Mouse (Mus musculus): ENCODE measurements around the gene Tesk2. TPM values are rescaled to one million over a fixed set of nuclear protein-coding genes. Genes with fewer than 3 reads are reported as not detected.

Gene Tesk2
- polyA plus RNA-seq, 1 experiment from 2014 or later = 2.8 TPM

DNA sequence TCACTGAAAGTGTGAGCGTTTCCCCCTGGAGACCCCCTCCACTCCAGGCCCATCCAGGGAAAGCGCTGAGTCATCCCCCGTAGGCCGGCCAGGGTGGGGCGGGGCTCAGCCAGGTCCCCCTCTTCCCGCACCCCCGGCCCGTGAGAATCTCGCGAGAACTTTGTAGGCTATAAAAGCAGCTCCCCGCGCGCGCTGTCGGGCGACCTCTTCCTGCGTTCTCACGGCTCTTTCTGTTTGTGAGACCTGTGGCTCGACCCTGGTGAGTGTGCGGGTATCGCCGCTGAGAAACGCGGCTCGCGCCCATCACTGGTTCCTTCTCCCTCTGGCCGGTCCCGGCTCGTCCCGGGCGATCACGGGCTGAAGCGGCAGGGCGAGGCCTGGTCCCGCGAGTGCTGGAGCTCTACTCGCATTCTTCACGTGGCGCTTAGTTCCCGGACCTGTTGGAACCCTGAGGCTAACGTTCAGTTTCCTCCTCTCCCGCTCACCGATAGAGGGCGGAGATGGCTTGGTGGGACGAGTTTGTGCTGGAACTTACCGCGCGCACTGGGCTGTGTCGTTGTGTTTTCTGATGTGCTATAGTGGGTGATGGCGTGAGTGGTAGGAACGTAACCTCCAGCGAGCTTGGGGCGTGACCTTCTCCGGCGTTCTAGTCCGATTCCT lies 35.2 kb upstream of the Tesk2 start, which contains the start of gene Prdx1:
TSS of gene Prdx1 (plus strand) at position 143 of the 660 bp plus-strand sequence.
- peak; percentile 96 for ATAC-seq (ENCODE audit: low read depth)
- Histone ChIP-seq H3K4me1 (ENCODE audit: control insufficient read depth, insufficient read depth, low read length) (no peaks in the 10 kb centered on the region), H3K4me2 (ENCODE audit: low read depth, low read length) (peak within 1 kb of the TSS; percentile 59), H3K9ac (replicated peaks; ENCODE audit: low read depth, low read length) (peak within 1 kb of the TSS; percentile 53), H3K4me3 (ENCODE audit: low read depth, low read length) (peak within 1 kb of the TSS; percentile 56), H3K9me3 (ENCODE audit: control insufficient read depth, low read length) (no peaks in the 10 kb centered on the region), H3K27ac (ENCODE audit: low read depth, low read length) (peak within 1 kb of the TSS; percentile 72), H3K27me3 (ENCODE audit: control insufficient read depth, insufficient read depth, low read length) (no peaks in the 10 kb centered on the region), H3K36me3 (ENCODE audit: control insufficient read depth, insufficient read depth, low read length) (no peaks in the 10 kb centered on the region)
- WGBS = 1% methylated on average over 56 of the region's 56 CpGs

- no peak overlapping the region for H3K9ac ChIP-seq (replicated peaks; ENCODE audit: low read depth, low read length)
- H3K36me3 ChIP-seq (ENCODE audit: control insufficient read depth, insufficient read depth, low read length) = no peaks in the 10 kb centered on the region
- H3K4me3 ChIP-seq (ENCODE audit: low read depth, low read length) = peak overlapping the region; percentile 56
- peak overlapping the region; percentile 59 for H3K4me2 ChIP-seq (ENCODE audit: low read depth, low read length)
- no peak for ATAC-seq (ENCODE audit: low read depth)
- H3K27ac ChIP-seq (ENCODE audit: low read depth, low read length) = no peak overlapping the region
- H3K9me3 ChIP-seq (ENCODE audit: control insufficient read depth, low read length) = no peaks in the 10 kb centered on the region
- H3K27me3 ChIP-seq (ENCODE audit: control insufficient read depth, insufficient read depth, low read length) = no peaks in the 10 kb centered on the region
- WGBS = 33% methylated on average over 1 of the region's 1 CpGs
- H3K4me1 ChIP-seq (ENCODE audit: control insufficient read depth, insufficient read depth, low read length) = no peaks in the 10 kb centered on the region
Measured at GRCm38 (mm10) chr4:116687041-116687440, 33.7 kb upstream of the Tesk2 start.

GRCm38 (mm10) chr4:116689309-116689876 lies 31.4 kb upstream of the Tesk2 start:
- Histone ChIP-seq H3K4me3 (ENCODE audit: low read depth, low read length) (no peak overlapping the region), H3K36me3 (ENCODE audit: control insufficient read depth, insufficient read depth, low read length) (0 out of 2 replicates have a peak, but pooled peaks cover 5% of the 10 kb centered on the region), H3K4me1 (ENCODE audit: control insufficient read depth, insufficient read depth, low read length) (no peaks in the 10 kb centered on the region), H3K9ac (replicated peaks; ENCODE audit: low read depth, low read length) (no peak overlapping the region), H3K27me3 (ENCODE audit: control insufficient read depth, insufficient read depth, low read length) (no peaks in the 10 kb centered on the region), H3K4me2 (ENCODE audit: low read depth, low read length) (no peak overlapping the region), H3K27ac (ENCODE audit: low read depth, low read length) (no peak overlapping the region), H3K9me3 (ENCODE audit: control insufficient read depth, low read length) (no peaks in the 10 kb centered on the region)
- no peak for ATAC-seq (ENCODE audit: low read depth)
- 92% methylated on average over 4 of the region's 4 CpGs for WGBS

- Histone ChIP-seq H3K36me3 (ENCODE audit: control insufficient read depth, insufficient read depth, low read length) (0 out of 2 replicates have a peak, but pooled peaks cover 9% of the 10 kb centered on the region), H3K27me3 (ENCODE audit: control insufficient read depth, insufficient read depth, low read length) (no peaks in the 10 kb centered on the region), H3K27ac (ENCODE audit: low read depth, low read length) (no peak overlapping the region), H3K4me3 (ENCODE audit: low read depth, low read length) (no peak overlapping the region), H3K4me1 (ENCODE audit: control insufficient read depth, insufficient read depth, low read length) (no peaks in the 10 kb centered on the region), H3K9me3 (ENCODE audit: control insufficient read depth, low read length) (no peaks in the 10 kb centered on the region), H3K4me2 (ENCODE audit: low read depth, low read length) (no peak overlapping the region), H3K9ac (replicated peaks; ENCODE audit: low read depth, low read length) (no peak overlapping the region)
- WGBS = 97% methylated on average over 2 of the region's 2 CpGs
- ATAC-seq (ENCODE audit: low read depth) = no peak
Measured at GRCm38 (mm10) chr4:116692146-116692545, 28.6 kb upstream of the Tesk2 start.

DNA sequence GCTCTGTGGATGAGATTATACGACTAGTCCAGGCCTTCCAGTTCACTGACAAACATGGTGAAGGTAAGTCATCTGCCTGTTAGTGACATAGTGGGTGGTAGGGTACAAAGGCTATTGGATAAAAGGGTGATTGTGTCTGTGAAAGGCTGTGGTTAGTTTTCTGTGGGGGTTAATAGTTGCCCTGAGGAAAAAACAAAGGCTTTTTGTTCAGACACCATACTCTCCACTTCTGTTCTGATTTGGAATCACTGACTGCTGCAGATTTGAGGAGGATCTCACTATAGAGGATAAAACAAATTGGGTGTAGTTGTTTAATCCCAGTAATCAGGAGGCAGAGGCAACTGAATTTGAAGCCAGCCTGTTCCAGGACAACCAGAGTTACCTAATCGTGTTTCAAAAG lies 27.0 kb upstream of the Tesk2 start:
- no peaks in the 10 kb centered on the region for H3K4me1 ChIP-seq (ENCODE audit: control insufficient read depth, insufficient read depth, low read length)
- H3K4me3 ChIP-seq (ENCODE audit: low read depth, low read length) = no peak overlapping the region
- 0 out of 2 replicates have a peak, but pooled peaks cover 9% of the 10 kb centered on the region for H3K36me3 ChIP-seq (ENCODE audit: control insufficient read depth, insufficient read depth, low read length)
- no peaks in the 10 kb centered on the region for H3K27me3 ChIP-seq (ENCODE audit: control insufficient read depth, insufficient read depth, low read length)
- 83% methylated on average over 2 of the region's 2 CpGs for WGBS
- H3K9me3 ChIP-seq (ENCODE audit: control insufficient read depth, low read length) = no peaks in the 10 kb centered on the region
- H3K4me2 ChIP-seq (ENCODE audit: low read depth, low read length) = no peak overlapping the region
- no peak for ATAC-seq (ENCODE audit: low read depth)
- no peak overlapping the region for H3K9ac ChIP-seq (replicated peaks; ENCODE audit: low read depth, low read length)
- no peak overlapping the region for H3K27ac ChIP-seq (ENCODE audit: low read depth, low read length)

- Histone ChIP-seq H3K27ac (ENCODE audit: low read depth, low read length) (no peak overlapping the region), H3K4me2 (ENCODE audit: low read depth, low read length) (no peak overlapping the region), H3K4me3 (ENCODE audit: low read depth, low read length) (no peak overlapping the region), H3K4me1 (ENCODE audit: control insufficient read depth, insufficient read depth, low read length) (no peaks in the 10 kb centered on the region), H3K9ac (replicated peaks; ENCODE audit: low read depth, low read length) (no peak overlapping the region), H3K27me3 (ENCODE audit: control insufficient read depth, insufficient read depth, low read length) (no peaks in the 10 kb centered on the region), H3K36me3 (ENCODE audit: control insufficient read depth, insufficient read depth, low read length) (peaks cover 5% of the 10 kb centered on the region; the same call in 1 of the 2 replicates), H3K9me3 (ENCODE audit: control insufficient read depth, low read length) (no peaks in the 10 kb centered on the region)
- 87% methylated on average over 2 of the region's 2 CpGs for WGBS
- ATAC-seq (ENCODE audit: low read depth) = no peak
Measured at GRCm38 (mm10) chr4:116698693-116699342, 21.9 kb upstream of the Tesk2 start.

GRCm38 (mm10) chr4:116700964-116701363 lies 19.8 kb upstream of the Tesk2 start:
- no peak overlapping the region for H3K9ac ChIP-seq (replicated peaks; ENCODE audit: low read depth, low read length)
- 82% methylated on average over 1 of the region's 1 CpGs for WGBS
- H3K27ac ChIP-seq (ENCODE audit: low read depth, low read length) = no peak overlapping the region
- ATAC-seq (ENCODE audit: low read depth) = no peak
- H3K9me3 ChIP-seq (ENCODE audit: control insufficient read depth, low read length) = no peaks in the 10 kb centered on the region
- H3K27me3 ChIP-seq (ENCODE audit: control insufficient read depth, insufficient read depth, low read length) = no peaks in the 10 kb centered on the region
- H3K36me3 ChIP-seq (ENCODE audit: control insufficient read depth, insufficient read depth, low read length) = no peaks in the 10 kb centered on the region; the same call in 1 of the 2 replicates
- no peak overlapping the region for H3K4me3 ChIP-seq (ENCODE audit: low read depth, low read length)
- H3K4me1 ChIP-seq (ENCODE audit: control insufficient read depth, insufficient read depth, low read length) = no peaks in the 10 kb centered on the region
- H3K4me2 ChIP-seq (ENCODE audit: low read depth, low read length) = no peak overlapping the region

DNA sequence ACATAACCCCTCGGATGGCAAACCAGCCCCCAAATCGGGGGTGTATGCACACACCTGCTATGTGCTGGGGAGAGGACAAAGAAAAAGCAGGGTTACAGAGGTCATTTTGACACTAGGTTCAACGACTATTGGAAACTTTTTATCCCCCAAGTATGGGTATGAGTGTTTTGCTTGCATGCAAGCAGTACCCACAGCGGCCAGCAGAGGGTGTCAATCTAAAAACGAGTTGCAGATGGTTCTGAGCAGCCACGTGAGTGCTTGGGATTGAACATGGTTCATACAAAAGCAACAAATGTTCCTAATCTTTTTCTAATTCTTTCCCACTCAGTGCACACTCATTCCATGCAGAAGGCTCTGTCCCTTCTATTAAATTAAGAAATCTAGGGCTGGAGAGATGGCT lies 16.9 kb upstream of the Tesk2 start:
- H3K4me2 ChIP-seq (ENCODE audit: low read depth, low read length) = no peak overlapping the region
- H3K36me3 ChIP-seq (ENCODE audit: control insufficient read depth, insufficient read depth, low read length) = no peaks in the 10 kb centered on the region; the same call in 1 of the 2 replicates
- H3K27me3 ChIP-seq (ENCODE audit: control insufficient read depth, insufficient read depth, low read length) = no peaks in the 10 kb centered on the region
- no peak for ATAC-seq (ENCODE audit: low read depth)
- 39% methylated on average over 6 of the region's 6 CpGs for WGBS
- H3K4me3 ChIP-seq (ENCODE audit: low read depth, low read length) = no peak overlapping the region
- no peaks in the 10 kb centered on the region for H3K9me3 ChIP-seq (ENCODE audit: control insufficient read depth, low read length)
- H3K27ac ChIP-seq (ENCODE audit: low read depth, low read length) = no peak overlapping the region
- no peak overlapping the region for H3K9ac ChIP-seq (replicated peaks; ENCODE audit: low read depth, low read length)
- H3K4me1 ChIP-seq (ENCODE audit: control insufficient read depth, insufficient read depth, low read length) = peaks cover 3% of the 10 kb centered on the region; the same call in 1 of the 2 replicates

DNA sequence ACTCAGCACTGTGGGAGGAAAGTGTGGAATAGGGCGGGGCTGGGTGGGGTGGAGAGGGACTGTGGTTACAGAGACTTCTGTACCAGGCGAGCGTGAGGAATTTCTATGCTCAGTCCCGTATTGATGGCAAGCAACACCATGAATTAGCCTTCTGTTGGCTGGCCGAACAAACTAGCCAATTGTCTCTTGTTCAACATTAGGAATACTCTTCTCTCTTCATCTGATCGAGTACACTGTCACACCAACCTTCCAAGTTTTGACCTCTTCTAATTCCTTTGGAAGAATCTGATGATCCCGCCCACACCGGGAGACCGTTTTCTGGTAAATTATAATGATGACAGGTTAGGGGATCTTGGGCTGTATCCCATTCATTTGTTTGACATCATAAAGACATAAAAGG lies 13.1 kb upstream of the Tesk2 start:
- Histone ChIP-seq H3K9me3 (ENCODE audit: control insufficient read depth, low read length) (no peaks in the 10 kb centered on the region), H3K27ac (ENCODE audit: low read depth, low read length) (0 out of 2 replicates have a peak overlapping the region, but pooled peaks have one; percentile 45), H3K4me3 (ENCODE audit: low read depth, low read length) (peak overlapping the region; percentile 47), H3K27me3 (ENCODE audit: control insufficient read depth, insufficient read depth, low read length) (no peaks in the 10 kb centered on the region), H3K4me1 (ENCODE audit: control insufficient read depth, insufficient read depth, low read length) (peaks cover 7% of the 10 kb centered on the region; the same call in 1 of the 2 replicates), H3K4me2 (ENCODE audit: low read depth, low read length) (peak overlapping the region; percentile 73), H3K9ac (replicated peaks; ENCODE audit: low read depth, low read length) (peak overlapping the region; percentile 48), H3K36me3 (ENCODE audit: control insufficient read depth, insufficient read depth, low read length) (no peaks in the 10 kb centered on the region)
- WGBS = 21% methylated on average over 9 of the region's 9 CpGs
- peak; percentile 1; the same call in 1 of the 2 replicates for ATAC-seq (ENCODE audit: low read depth)

All from neural tube, embryonic 14.5 days (tissue).